Mouse (Mus musculus) c-Kit-positive CD71-positive TER-119-negative erythroid progenitor cells, embryonic 14.5 days (primary cell): ENCODE data around the gene Olfr657.
A peak's percentile ranks its signal among the peaks of the same experiment; 100 is the strongest.

Experiments
- DNase-seq: peaks from one replicate; pipeline ENCODE4 v3.0.0-alpha.2; 2013; ENCODE audit warnings: low read depth

The Olfr657 gene

DNA sequence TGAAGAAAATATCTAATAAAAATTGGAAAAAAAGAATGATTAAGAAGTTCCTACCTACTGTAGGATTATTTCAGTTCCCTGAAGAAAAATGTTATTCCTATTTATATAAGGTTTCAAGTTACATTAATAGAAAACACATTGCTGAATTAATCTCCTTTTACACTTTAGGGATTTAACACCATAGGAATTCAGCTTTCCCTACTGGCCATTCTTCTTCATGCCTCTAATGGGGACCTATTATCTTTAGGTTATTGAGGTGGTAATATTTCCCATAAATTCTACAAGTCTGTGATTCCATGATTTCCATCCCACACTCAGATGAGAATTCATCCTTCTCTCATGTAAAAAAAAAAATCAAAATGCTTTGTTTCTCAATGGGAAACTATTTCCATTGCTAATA is at the start of gene Olfr657:
Gene Olfr657 (plus strand): TSS at position 301 of the 400 bp plus-strand sequence.
- no peak for DNase-seq

GRCm38 (mm10) chr7:104577014-104577413 is 47.6 kb upstream of the Olfr657 start, which contains the start of gene Olfr653:
Gene Olfr653 (plus strand): TSS chr7:104577314.
- DNase-seq = no peak

DNA sequence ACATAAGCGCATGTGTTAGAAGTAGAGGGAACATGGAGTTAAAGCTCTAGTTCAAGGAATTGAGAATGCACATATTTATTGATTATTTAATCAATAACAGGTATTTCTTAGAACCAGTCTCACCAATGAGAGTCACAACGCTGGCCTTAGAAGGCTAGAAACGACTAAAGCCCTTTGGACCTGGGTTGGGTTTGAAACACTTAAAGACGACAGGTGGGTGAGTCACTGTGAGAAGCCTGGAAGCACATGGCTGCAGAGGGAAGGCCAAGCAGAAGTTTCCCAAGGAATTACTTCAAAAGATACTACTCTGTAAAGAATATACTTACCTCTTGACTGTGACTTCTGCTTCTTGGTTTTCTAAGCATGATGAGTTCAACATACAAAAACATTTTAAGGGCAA is 43.7 kb upstream of the Olfr657 start:
- DNase-seq = no peak

GRCm38 (mm10) chr7:104581429-104581828 is 43.2 kb upstream of the Olfr657 start:
- DNase-seq = no peak

DNA sequence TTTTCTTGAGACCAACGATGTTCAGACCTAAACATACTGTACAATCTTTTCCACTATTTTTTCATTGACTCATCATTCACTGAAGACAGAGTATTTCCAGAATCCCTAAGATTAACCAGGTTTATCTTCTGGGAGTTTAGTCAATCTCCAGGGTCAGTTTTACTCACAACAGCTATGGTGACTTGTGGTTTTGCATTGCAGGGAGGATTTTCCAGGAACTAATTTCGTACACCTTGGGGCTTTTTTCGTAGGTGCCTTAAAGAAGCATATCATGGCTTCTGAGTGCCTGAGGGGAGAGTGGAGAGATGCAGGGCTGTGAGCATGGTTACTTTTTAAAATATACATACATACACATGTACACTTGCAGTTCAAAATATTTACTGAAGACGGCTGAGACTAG is 37.9 kb upstream of the Olfr657 start, which contains the start of gene Olfr654:
Gene Olfr654 (plus strand): TSS at position 301 of the 400 bp plus-strand sequence.
- DNase-seq = no peak

- DNase-seq = no peak
These were observed 36.3 kb upstream of the Olfr657 start for GRCm38 (mm10) chr7:104588274-104588673.

DNA sequence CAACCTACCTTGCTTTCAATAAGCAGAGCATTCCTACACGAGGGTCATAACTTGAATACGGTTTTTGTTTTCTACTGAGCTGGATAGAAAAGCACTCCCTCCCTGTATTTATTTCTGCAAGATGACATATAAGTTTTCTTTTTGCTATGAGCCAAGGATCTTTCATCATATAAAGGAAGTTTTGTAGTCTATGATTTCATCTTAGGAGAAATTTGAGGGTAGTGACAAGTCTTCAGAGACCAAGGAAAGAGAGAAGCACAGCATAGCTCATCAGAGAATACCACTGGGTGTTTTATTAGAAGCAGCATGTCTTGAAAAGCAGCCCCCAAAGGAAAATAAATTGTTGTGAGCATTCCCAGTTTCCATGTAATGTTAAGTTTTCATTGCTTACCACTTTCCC is 22.9 kb upstream of the Olfr657 start, which contains the start of gene Olfr655:
Gene Olfr655 (minus strand): TSS at position 101 of the 400 bp plus-strand sequence.
- no peak for DNase-seq

DNA sequence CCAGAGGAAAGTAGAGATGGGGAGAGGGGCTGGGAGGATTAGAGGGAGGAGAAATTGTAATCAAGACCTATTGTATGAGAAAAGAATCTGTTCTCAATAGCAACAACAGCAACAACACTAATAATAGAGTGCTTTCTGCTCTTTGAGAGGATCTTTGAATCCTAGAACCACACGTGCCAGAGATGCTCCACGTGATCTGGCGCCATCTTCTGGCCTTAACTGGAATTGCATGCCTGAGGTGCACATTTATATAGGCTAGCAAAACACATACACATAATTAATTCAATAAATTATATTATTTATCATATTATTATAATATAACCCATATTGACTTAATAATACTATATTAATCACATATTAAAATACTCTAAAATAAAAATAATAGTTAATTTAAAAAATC is 21.4 kb upstream of the Olfr657 start:
- peak; percentile 9 for DNase-seq

DNA sequence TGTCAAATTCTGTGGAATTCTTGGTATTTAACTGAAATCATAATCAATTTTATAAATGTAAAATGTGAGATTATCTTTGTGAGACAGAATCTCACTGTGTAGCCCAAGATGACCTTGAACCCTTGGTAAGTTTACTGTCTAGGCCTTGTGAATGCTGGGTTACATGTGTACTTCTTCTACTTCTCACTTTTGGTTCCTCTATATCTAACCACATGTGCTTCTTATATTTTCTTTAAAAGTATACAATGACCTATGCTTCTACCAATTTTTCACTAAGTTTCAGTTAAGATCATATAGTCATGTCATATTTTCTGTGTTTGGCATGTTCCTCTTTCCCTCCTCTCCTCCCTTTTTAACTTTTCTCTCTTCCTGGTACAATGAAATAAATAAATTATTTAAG is 19.9 kb upstream of the Olfr657 start:
- DNase-seq = no peak

GRCm38 (mm10) chr7:104613655-104614054 is 10.9 kb upstream of the Olfr657 start, which contains the start of gene Olfr656:
Gene Olfr656 (plus strand): TSS chr7:104613955.
- no peak for DNase-seq

DNA sequence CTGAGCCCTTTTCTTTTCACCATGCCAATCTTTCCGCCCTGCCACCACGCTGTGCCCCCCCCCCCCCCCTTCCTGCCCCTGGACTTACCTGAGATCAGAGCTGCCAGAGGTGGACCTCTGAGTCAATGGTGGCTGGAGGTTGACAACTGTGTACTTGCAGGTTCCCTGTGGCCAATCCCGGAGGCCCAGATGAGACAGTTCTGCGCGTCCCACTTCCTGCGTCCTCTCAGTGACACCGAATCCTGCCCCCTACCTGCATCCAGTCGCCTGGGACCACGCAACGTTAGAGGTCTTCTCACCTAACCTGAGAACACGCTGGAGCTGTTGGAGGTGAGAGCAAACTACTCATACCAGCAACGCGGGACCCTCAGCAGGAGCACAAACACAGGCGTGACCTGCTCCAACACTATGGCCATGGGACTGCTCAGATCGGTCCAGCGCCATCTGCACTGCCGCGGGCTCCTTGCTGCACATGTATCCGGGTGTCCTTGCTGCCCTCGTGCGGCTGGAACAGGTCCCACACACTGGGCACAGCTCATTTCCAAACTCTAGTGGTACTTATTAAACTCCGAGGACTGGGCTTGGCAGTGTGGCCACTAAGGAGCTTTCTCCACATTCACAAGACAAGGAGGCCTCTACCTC is 22.4 kb downstream of the Olfr657 start, which contains the start of gene Olfr658:
Gene Olfr658 (minus strand): TSS at position 465 of the 642 bp plus-strand sequence.
- no peak for DNase-seq

- no peak for DNase-seq
These were observed 41.9 kb downstream of the Olfr657 start, which contains the start of gene Olfr659 for GRCm38 (mm10) chr7:104666453-104666852. Gene Olfr659 (plus strand): TSS chr7:104666753.

DNA sequence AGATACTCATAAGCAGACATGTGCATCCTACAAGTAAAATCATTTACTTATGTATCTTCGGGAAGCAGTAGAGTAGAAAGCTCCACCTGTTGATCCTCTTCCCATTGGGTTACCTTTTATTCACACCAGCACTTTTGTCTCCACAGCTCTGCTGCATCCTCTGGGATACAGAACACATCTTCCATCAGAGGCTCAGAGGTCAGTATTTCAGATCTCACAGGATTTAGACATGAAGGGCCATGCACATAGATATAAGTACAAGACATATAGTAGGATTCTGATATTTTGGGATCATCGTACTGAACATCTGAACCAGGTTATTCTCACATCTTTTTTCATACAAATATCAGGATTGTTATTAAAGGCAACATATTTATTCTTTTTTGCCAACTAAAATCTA is 61.6 kb downstream of the Olfr657 start, which contains the start of gene Olfr661:
Gene Olfr661 (plus strand): TSS at position 301 of the 400 bp plus-strand sequence.
- no peak for DNase-seq
